Mouse (Mus musculus): ENCODE results near the gene Rarres2. TPM values are rescaled to one million over a fixed set of nuclear protein-coding genes. Genes with fewer than 3 reads are reported as not detected.

Rarres2 gene
- polyA plus RNA-seq, 1 experiment from 2014 or later: 4.0 TPM

DNA sequence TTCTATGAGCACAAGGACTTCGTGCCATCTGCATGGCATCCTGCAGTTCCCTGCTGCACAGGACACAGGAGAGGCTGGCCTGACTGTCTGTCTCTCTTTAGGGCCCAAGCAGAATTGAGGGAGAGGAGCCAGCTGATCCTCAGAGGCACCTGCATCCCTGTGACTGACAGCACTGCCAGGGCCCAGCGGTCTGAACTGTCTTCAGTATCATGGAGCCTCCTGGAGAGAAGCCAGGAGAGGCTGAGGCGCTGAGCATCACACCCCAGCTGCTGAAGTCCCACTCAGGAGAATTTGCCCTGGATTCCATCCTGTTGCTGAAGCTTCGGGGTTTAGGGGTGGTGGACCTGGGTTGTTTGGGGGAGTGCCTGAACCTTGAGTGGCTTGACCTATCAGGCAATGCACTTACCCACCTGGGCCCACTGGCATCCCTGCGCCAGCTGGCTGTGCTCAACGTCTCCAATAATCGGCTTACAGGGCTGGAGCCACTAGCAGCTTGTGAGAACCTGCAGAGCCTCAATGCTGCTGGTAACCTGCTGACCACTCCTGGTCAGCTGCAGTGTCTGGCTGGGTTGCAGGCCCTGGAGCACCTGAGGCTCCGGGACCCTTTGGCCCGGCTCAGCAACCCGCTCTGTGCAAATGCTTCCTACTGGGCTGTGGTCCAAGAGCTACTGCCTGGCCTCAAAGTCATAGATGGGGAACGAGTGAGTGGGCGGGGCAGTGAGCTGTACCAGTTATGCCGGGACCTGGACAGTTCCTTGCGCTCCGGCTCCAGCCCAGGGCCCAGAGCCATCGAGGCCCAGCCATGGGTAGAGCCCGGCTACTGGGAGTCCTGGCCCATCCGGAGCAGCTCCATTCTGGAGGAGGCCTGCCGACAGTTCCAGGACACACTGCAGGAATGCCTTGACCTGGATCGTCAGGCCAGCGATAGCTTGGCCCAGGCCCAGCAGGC, 4.3 kb downstream of the Rarres2 start:
- H3K9ac ChIP-seq (ENCODE audit: low read length): no peak overlapping the region; the same call in 1 of the 2 replicates
- H3K4me1 ChIP-seq (ENCODE audit: control insufficient read depth, insufficient read depth, low read length): no peaks in the 10 kb centered on the region; the same call in 1 of the 2 replicates
- peak; percentile 37 for DNase-seq (ENCODE audit: low spot score)
- no peak overlapping the region for H3K4me2 ChIP-seq (ENCODE audit: low read length)
- no peaks in the 10 kb centered on the region for H3K9me3 ChIP-seq (replicated peaks; ENCODE audit: control insufficient read depth, low read length)
- ATAC-seq: no peak
- 0 out of 2 replicates have a peak, but pooled peaks cover 15% of the 10 kb centered on the region for H3K36me3 ChIP-seq (ENCODE audit: control insufficient read depth, insufficient read depth, low read length)
- 82% methylated on average over 21 of the region's 21 CpGs for WGBS
- no peak overlapping the region for H3K27ac ChIP-seq (ENCODE audit: low read depth, low read length)
- no peaks in the 10 kb centered on the region for H3K27me3 ChIP-seq (replicated peaks; ENCODE audit: control insufficient read depth, insufficient read depth, low read length)
- no peak overlapping the region for H3K4me3 ChIP-seq (ENCODE audit: low read depth, low read length)

- 39% methylated on average over 5 of the region's 5 CpGs for WGBS
- 0 out of 2 replicates have a peak, but pooled peaks cover 17% of the 10 kb centered on the region for H3K36me3 ChIP-seq (ENCODE audit: control insufficient read depth, insufficient read depth, low read length)
- H3K9ac ChIP-seq (ENCODE audit: low read length): no peak overlapping the region
- no peak overlapping the region for H3K4me2 ChIP-seq (ENCODE audit: low read length)
- H3K4me1 ChIP-seq (ENCODE audit: control insufficient read depth, insufficient read depth, low read length): no peaks in the 10 kb centered on the region; the same call in 1 of the 2 replicates
- no peak overlapping the region for H3K27ac ChIP-seq (ENCODE audit: low read depth, low read length)
- ATAC-seq: no peak
- DNase-seq (ENCODE audit: low spot score): no peak
- no peak overlapping the region for H3K4me3 ChIP-seq (ENCODE audit: low read depth, low read length)
- H3K27me3 ChIP-seq (replicated peaks; ENCODE audit: control insufficient read depth, insufficient read depth, low read length): no peaks in the 10 kb centered on the region
- no peaks in the 10 kb centered on the region for H3K9me3 ChIP-seq (replicated peaks; ENCODE audit: control insufficient read depth, low read length)
Observed at GRCm38 (mm10) chr6:48566312-48566711, 6.3 kb downstream of the Rarres2 start.

GRCm38 (mm10) chr6:48565693-48566310, 6.8 kb downstream of the Rarres2 start:
- H3K4me3 ChIP-seq (ENCODE audit: low read depth, low read length): no peak overlapping the region
- ATAC-seq (no peak), DNase-seq (ENCODE audit: low spot score) (no peak)
- no peaks in the 10 kb centered on the region for H3K27me3 ChIP-seq (replicated peaks; ENCODE audit: control insufficient read depth, insufficient read depth, low read length)
- H3K27ac ChIP-seq (ENCODE audit: low read depth, low read length): no peak overlapping the region
- H3K9me3 ChIP-seq (replicated peaks; ENCODE audit: control insufficient read depth, low read length): no peaks in the 10 kb centered on the region
- 92% methylated on average over 4 of the region's 4 CpGs for WGBS
- H3K36me3 ChIP-seq (ENCODE audit: control insufficient read depth, insufficient read depth, low read length): 0 out of 2 replicates have a peak, but pooled peaks cover 19% of the 10 kb centered on the region
- no peaks in the 10 kb centered on the region; the same call in 1 of the 2 replicates for H3K4me1 ChIP-seq (ENCODE audit: control insufficient read depth, insufficient read depth, low read length)
- H3K4me2 ChIP-seq (ENCODE audit: low read length): no peak overlapping the region
- no peak overlapping the region for H3K9ac ChIP-seq (ENCODE audit: low read length)

- WGBS: 89% methylated on average over 3 of the region's 3 CpGs
- ATAC-seq (no peak), DNase-seq (ENCODE audit: low spot score) (no peak)
- Histone ChIP-seq H3K4me2 (ENCODE audit: low read length) (peak overlapping the region; percentile 75), H3K9ac (ENCODE audit: low read length) (no peak overlapping the region), H3K4me1 (ENCODE audit: control insufficient read depth, insufficient read depth, low read length) (peaks cover 8% of the 10 kb centered on the region), H3K27ac (ENCODE audit: low read depth, low read length) (no peak overlapping the region), H3K4me3 (ENCODE audit: low read depth, low read length) (no peak overlapping the region), H3K27me3 (replicated peaks; ENCODE audit: control insufficient read depth, insufficient read depth, low read length) (no peaks in the 10 kb centered on the region; the same call in 1 of the 2 replicates), H3K9me3 (replicated peaks; ENCODE audit: control insufficient read depth, low read length) (no peaks in the 10 kb centered on the region), H3K36me3 (ENCODE audit: control insufficient read depth, insufficient read depth, low read length) (peaks cover 12% of the 10 kb centered on the region; the same call in 1 of the 2 replicates)
Observed at GRCm38 (mm10) chr6:48555956-48556355, 16.6 kb downstream of the Rarres2 start.

DNA sequence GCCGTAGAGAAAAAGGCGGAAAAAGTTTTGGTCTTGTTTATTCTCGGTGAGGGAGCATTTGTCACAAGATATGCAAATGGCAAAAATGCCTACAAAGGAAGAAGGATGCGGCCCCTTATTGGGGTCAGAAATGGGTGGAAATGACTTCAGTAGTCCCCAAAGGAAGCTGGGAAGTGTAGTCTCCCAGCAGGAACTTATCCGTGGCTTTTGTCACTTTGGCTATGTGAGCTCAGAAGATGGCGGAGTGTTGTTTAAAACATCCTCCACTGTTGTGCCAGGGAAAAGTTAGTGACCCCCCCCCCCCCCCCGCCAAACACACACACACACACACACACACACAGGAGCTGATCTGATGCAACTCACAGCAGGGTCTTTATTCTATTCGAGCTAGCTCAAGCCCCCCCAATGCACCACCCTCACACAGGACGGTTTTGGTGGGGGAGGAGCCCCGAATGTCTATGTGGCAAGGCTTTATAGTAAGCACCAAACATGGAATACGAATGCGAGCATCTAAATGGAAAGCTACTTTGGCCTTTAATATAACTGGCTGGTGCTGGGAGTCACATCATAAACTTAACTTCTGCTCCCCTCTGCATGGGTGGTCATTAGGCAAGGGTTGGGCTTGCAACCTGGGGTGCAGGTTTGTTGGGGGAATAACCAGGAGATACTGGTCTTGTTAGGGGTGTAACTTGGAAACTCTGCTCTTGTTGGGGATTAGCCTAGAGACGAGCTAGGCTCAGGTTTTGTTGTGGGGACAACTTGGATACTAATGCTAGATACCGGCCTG, 17.3 kb downstream of the Rarres2 start:
- peaks cover 8% of the 10 kb centered on the region for H3K4me1 ChIP-seq (ENCODE audit: control insufficient read depth, insufficient read depth, low read length)
- H3K9me3 ChIP-seq (replicated peaks; ENCODE audit: control insufficient read depth, low read length): no peaks in the 10 kb centered on the region
- WGBS: 25% methylated on average over 14 of the region's 14 CpGs
- peak overlapping the region; percentile 39 for H3K4me3 ChIP-seq (ENCODE audit: low read depth, low read length)
- ATAC-seq (peak; percentile 87), DNase-seq (ENCODE audit: low spot score) (peak; percentile 95)
- H3K36me3 ChIP-seq (ENCODE audit: control insufficient read depth, insufficient read depth, low read length): peaks cover 9% of the 10 kb centered on the region; the same call in 1 of the 2 replicates
- H3K4me2 ChIP-seq (ENCODE audit: low read length): peak overlapping the region; percentile 75
- H3K27ac ChIP-seq (ENCODE audit: low read depth, low read length): peak overlapping the region; percentile 97
- no peaks in the 10 kb centered on the region; the same call in 1 of the 2 replicates for H3K27me3 ChIP-seq (replicated peaks; ENCODE audit: control insufficient read depth, insufficient read depth, low read length)
- H3K9ac ChIP-seq (ENCODE audit: low read length): peak overlapping the region; percentile 77

DNA sequence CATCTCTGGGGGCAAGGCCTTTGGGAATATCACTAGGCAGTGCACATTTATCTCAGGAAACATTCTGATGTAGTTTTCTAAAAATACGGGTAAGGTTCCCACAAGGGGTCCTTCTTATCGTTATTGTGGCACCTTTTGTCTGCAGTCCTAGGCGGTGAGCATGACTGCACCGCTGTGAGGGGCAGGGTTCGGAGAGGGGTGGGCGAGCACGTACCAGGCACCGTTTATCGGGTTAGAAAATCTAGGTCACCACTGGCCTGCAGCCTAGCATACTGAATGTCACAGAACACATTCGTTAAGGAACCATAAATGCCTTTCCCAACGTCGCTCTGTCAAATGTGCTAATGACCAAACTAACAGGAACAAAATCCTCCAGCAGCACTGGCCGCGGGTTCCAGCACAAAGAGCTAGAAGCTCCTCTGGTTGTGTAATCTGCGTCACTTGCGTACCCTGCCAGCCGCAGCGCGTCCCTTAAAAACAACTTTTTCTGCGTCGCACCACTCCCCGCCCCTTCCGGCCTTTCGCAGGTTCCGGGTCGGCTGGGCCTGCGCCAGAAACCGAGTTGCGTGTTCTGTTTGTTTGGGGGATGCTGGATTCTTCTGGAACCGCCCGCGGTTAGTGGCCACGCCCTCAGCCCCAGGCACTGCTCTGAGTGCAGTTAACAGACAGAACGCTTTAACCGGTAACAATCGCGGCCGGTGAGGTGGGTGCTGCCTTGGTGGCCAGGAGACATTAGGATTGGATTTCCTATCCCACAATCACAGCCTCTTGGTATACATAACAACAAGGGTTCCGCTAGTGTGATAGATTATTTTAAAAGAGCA, 18.1 kb downstream of the Rarres2 start, which contains the start of gene Lrrc61:
Lrrc61 (plus strand) TSS at position 517 of the 824 bp plus-strand sequence.
- Histone ChIP-seq H3K9me3 (replicated peaks; ENCODE audit: control insufficient read depth, low read length) (no peaks in the 10 kb centered on the region), H3K9ac (ENCODE audit: low read length) (peak within 1 kb of the TSS; percentile 77), H3K27ac (ENCODE audit: low read depth, low read length) (peak within 1 kb of the TSS; percentile 97), H3K4me2 (ENCODE audit: low read length) (peak within 1 kb of the TSS; percentile 75), H3K4me3 (ENCODE audit: low read depth, low read length) (peak within 1 kb of the TSS; percentile 39), H3K4me1 (ENCODE audit: control insufficient read depth, insufficient read depth, low read length) (peaks cover 8% of the 10 kb centered on the region), H3K27me3 (replicated peaks; ENCODE audit: control insufficient read depth, insufficient read depth, low read length) (no peaks in the 10 kb centered on the region; the same call in 1 of the 2 replicates), H3K36me3 (ENCODE audit: control insufficient read depth, insufficient read depth, low read length) (peaks cover 8% of the 10 kb centered on the region; the same call in 1 of the 2 replicates)
- ATAC-seq (peak; percentile 95), DNase-seq (ENCODE audit: low spot score) (peak; percentile 99)
- under 1% methylated on average over 39 of the region's 39 CpGs for WGBS

- Histone ChIP-seq H3K27me3 (replicated peaks; ENCODE audit: control insufficient read depth, insufficient read depth, low read length) (no peaks in the 10 kb centered on the region; the same call in 1 of the 2 replicates), H3K27ac (ENCODE audit: low read depth, low read length) (peak overlapping the region; percentile 97), H3K9ac (ENCODE audit: low read length) (peak overlapping the region; percentile 77), H3K9me3 (replicated peaks; ENCODE audit: control insufficient read depth, low read length) (no peaks in the 10 kb centered on the region), H3K4me2 (ENCODE audit: low read length) (peak overlapping the region; percentile 75), H3K36me3 (ENCODE audit: control insufficient read depth, insufficient read depth, low read length) (peaks cover 5% of the 10 kb centered on the region; the same call in 1 of the 2 replicates), H3K4me3 (ENCODE audit: low read depth, low read length) (peak overlapping the region; percentile 39), H3K4me1 (ENCODE audit: control insufficient read depth, insufficient read depth, low read length) (peaks cover 8% of the 10 kb centered on the region)
- no peak; the same call in 1 of the 2 replicates for ATAC-seq
- WGBS: 78% methylated on average over 4 of the region's 4 CpGs
- DNase-seq (ENCODE audit: low spot score): no peak
Observed at GRCm38 (mm10) chr6:48553819-48554218, 18.8 kb downstream of the Rarres2 start.
